Mouse (Mus musculus) adrenal gland (tissue): ENCODE results near the gene Slc12a8.
"Not testable (repeated sequence)": the region's sequence is repeated elsewhere in the genome, so short reads cannot be mapped to it uniquely, and the experiment has no call there.

ENCODE experiments used
- intact Hi-C: fragments of 180-260 bp; cut with DNase I; formaldehyde crosslinking; loops from one replicate; pipeline ENCODE4 v1.15.1; 2025
- long read RNA-seq, 2 experiments: library from polyadenylated mRNA; unstranded; transcript quantifications; one replicate each; pipeline ENCODE4 v2.0.0; 2020; ENCODE audit warnings: borderline replicate concordance in 1 of 2; ENCODE audit not compliant: insufficient replicate concordance in 1 of 2

The Slc12a8 gene
- long read RNA-seq, experiment 1: 0 reads
- long read RNA-seq, experiment 2: 0 reads

DNA sequence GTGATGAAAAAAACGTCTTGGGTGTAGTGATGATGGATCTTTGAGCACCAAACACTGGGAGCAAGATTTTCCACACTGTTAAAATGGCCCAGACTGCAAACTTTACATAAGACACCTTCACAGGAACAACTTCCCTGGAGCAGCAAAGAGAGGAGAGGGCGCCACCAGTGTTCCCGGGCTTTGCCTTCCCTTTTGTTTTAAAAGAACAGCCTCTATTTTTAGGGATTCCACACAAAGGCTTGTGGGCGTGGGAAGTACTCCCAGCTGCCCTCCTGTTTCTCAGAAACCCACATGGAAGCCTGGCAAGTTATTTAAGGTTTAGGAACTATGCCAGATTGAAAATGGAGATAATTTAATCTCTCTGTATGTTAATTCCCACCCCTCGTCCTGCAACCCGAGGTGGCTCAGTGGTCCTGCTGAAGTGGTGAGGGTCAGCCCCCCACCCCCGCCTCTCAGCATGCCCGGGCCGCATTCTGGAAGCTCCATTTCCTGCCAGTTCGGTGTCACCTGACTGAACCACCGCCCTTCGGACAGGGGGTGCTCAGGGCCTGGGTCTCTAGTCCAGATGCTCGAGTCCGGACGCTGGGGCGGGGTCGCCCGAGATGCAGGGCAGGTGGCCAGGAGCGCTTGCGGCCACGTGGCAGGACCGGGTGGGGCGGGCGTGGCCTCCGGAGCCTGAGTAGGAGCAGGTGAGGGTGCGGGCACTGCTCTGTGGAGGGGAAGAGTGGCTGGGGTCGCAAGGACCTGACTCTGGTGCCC, at the start of gene Slc12a8:
Gene Slc12a8, plus strand, starts transcription at position 522 of the 759 bp plus-strand sequence.
- intact Hi-C loops: no loop called here

DNA sequence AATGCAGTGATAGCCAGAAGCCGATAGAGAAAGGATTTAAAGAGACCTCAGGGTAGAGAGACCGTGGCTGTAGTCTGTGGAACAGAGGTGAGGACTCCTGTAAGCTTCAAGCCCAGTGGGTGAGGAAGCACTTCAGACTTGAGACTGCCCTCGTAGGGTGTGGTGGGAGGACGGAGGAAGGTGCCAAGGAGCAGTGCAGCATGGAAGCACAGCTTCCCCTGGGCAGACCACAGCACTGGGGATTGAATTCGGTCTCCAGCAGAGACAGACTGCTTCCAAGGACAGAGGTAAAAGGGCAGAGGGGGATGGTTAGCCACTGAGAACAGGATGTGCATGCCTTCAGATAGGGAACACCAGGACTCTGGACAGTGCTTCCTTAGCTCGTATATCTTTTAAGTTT, 49.7 kb upstream of the Slc12a8 start:
- intact Hi-C loops: no loop called here

DNA sequence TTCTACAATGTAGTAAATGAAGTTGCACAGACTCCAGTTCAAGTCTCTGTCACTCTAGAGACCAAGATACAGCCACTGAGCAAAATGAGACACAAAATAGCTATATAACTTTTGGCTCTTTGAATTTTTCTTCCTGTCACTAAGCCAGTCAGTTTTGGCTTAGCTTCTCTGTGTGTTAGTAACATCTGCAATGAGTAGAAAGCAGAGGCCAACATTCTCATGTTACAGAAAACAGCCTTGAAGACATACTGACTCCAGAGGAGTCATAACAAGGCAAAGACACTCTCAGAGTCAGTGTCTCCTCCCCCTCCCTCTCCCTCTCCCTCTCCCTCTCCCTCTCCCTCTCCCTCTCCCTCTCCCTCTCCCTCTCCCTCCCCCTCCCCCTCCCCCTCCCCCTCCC, 47.2 kb upstream of the Slc12a8 start:
- intact Hi-C loops: no loop called here

DNA sequence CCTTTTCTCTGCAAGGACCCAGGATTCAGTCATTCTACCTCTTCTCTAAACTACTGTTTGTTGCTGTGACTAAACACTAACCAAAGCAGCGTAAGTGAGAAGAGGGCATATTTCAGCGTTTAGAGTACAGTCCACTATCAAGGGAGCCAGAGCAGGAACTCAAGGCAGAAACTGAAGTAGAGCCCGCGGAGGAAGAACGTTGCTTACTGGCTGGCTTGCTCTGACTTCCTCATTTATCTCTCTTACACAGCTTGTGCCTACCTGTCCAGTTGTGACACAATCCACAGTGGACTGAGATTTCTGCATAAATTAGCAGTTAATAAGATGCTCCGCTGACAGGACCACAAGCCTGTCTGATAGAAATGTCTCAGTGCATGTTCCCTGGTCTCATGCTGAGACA, 42.7 kb upstream of the Slc12a8 start:
- intact Hi-C loops: no loop called here

DNA sequence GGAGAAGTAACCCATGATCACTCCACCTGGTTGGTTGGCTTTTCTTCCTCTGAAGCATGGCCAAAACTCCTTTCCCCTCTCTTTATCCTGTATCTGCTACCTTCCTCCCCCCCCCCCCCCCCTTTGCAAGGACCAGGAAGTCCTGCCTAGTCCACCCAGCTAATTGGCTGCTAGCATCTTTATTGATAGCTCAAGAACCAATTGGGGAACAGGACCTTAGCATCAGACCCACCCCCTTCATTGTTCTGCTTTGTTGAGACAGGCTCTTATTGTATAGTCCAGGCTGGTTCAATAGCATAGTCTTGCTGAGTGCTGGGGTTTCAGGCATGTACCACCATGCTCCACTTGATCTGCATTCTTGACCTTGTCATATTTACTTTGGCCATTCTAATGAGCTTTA, 37.2 kb upstream of the Slc12a8 start:
- intact Hi-C loops: no loop called here

DNA sequence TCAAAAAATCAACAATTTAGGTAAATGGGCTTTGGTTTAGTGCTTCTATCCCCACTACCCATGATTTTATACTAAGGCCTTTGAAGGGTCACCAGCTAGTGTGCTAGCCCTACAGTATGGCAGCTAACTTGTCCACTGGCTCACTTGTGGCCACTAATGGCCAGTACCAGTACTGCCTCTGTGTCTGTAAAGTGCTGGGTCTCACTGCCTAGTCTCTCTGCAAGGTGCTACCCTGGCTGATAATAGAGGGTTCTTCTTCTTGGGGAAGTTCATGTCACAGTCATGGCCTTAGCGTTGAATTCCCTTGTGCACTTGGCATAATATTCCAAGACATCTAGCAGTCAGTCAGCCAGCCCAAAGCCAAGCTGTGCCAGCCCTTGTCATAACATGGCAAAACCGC, 36.0 kb upstream of the Slc12a8 start:
- intact Hi-C loops: no loop called here

DNA sequence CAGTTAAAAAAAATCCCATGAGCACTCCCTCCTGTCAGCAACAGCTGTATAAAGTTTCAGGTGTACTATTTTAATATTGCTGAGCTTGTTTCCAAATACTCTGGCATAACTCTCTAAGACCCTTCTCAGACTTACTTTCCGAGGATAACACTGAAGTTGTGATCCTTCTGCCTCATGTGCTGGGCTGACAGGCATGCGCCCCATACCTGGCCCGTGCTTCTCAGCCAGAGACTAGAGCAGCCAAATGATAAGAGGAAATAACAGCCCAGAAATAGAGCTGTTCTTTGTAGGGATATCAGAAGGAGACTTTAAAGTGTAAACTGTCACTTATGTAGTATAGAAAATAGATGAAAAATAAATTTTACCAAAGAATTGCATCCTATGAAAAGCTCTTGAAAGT, 34.8 kb upstream of the Slc12a8 start:
- intact Hi-C loops: no loop called here

DNA sequence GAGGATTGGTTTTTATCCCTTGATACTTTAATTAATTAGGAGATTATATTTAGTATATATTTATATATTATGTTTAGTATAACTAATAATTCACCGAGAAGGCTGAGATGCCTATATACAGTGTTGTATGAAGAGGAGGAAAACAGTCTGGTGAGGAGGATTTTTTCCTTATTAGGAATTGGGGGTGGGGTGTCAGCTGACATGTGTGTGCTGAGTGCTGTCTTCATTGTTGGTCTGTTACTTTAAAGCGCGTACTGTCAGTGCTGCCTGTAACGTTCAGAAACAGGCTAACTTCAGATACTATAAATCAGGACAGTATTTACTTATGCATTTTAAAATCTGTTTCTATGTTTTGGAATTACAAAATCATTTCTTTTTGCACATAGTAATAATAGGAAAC, 29.4 kb upstream of the Slc12a8 start:
- intact Hi-C loops: no loop called here

DNA sequence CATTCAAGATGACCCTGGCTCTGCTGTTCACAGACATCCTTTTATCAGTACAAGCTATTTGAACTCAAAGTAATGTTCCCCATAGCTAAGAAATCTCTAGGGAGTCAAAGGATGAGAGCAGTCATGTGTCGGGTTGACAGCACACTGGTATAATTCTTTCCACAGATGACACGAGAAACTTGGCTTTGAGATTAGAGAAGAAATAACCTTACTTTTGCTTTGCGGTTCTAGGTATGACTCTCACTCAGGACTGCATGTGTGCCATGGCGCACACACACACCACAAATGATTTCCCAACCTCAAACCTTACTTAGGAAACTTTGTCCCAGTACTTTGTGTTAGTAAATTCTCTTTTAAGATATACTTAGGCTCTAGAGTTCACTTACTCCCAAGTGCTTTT, 22.8 kb upstream of the Slc12a8 start:
- intact Hi-C loops: no loop called here

DNA sequence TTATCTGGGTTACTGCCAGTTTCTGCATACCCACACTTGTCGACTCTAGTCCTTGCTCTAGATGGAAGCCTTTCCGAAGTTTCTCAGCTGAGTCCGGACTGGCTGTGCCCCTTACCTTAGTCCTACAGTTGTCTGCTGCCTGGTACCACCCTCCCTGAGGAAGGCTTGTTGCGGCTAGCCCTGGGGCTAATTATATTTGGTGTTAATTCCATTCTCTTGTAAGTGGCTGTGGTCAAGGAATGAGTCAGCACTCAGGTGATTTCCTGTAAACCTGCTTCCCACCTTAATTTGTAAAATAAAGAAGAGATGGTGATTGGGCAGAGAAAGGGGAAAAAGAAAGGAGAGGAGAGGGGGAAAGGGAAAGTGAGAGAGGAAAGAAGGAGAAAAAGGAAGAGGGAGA, 9.0 kb upstream of the Slc12a8 start:
- intact Hi-C loops: no loop called here

DNA sequence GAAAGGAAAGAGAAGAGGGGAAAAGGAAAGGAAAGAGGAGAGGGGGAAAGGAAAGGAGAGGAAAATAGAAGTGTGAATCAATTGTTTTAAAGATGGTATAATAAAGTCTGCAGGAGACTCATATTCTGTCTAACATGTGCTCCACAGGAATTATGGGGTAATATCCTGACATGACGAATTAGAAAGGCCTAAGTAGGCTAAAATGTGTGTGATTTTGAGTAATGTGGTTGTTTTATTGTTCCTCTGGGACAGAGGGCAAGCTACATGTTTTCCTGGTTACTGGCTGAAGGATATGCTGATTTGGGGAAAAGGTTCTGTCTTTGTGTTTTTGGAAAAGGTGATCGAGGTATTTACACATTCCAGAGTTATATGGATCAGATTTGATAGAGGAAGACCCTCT, 7.9 kb upstream of the Slc12a8 start:
- intact Hi-C loops: not testable (repeated sequence)

DNA sequence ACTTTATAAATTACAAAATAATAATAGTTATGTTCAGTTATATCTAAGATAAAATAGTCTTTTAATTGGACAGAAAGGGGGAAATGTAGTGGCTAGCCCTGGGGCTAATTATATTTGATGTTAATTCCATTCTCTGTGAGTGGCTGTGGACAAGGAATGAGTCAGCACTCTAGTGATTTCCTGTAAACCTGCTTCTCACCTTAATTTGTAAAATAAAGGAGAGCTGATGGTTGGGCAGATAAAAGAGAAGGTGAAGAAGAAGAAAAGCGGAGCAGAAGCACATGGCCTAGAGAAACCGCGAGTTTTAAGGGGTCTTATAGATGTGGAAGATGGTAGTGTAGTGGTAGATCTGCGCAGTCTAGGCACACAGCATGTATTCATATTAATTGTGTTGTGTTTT, 6.3 kb upstream of the Slc12a8 start:
- intact Hi-C loops: not testable (repeated sequence)

DNA sequence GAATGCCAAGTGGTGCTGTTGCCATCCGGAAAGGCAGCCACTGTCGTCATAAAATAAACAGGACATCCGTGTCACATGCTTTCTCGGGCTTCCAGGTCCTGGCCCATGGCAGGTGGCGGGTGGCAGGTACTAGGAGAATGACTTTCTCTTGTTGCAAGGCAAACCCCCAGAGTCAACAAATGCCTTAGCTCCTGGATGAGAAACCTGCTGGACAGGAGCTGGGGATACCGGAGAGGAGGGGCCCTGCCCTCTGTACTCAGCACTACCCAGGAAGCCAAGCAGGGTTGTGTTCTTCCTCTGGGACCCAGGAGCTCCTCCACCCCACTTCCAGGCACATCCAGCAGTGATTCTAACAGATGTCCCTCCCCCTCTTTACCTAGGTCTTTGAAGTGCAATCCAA, 4.6 kb upstream of the Slc12a8 start:
- intact Hi-C loops: no loop called here

DNA sequence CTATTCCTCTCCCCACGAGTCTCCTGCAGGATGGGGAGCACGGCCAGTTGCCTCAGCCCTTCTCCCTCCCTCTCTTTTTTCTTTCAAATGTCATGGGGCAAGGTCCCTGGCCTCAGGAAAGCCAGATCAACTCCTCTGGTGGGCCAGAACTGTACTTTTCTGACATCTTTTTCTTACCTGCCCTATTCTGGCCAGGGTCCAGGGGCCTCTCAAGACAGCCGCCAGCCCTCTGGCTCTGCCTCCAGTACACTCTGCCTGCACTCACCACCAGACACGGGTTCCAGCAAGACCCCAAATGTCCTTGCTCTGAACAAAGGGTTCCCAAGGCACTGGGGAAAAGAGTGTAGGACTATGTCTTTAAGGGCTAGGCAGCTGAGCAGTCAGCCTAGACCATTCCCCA, 499 bp downstream of the Slc12a8 start:
- intact Hi-C loops: no loop called here

DNA sequence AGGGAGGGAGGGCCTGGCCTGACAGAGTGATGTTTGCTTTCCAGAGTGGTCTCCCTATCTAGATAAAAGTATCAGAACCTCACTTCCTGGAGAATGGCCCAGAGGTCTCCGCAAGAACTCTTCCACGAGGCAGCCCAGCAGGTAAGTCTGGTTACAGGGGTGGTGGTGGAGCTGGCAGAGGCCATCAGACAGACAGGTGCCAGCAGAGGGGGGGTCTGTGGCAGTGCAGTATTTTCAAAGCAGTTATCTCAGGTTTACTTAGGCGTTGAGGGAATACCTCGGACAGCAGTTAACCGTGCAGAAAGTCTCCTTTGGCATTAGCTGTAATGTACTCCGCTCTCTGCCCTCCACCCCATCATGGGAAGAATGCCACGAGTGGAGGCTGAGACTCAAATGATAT, 1.1 kb downstream of the Slc12a8 start:
- intact Hi-C loops: no loop called here

DNA sequence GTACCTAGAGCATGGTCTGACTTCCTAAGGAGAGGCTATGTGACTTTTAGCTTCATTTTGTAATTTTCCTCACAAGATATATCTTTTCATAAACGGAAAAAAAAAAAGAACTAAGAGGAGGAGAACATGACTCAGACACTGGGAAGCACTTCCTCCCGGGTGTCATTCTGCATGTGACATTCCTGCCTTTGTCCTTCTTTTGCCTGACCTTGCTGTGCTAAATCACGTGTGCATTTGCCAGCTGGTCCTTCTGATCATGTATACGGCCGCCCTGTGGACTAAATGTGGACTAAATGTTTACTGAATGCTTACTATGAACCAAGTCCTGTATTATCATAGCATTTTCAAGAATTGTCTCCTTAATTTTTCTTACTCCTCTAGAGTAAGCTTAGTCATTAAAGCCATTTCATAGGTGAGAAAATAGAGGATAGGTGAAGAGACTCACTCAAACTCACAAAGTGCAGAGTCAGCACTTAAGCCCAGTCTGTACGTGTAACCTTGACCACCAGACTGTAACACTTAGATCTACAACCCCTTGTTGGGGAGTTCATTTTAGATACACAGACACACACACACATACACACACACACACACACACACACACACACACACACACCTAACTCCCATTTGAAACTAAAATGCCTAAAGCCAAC, 2.9 kb downstream of the Slc12a8 start:
- intact Hi-C loops: no loop called here

DNA sequence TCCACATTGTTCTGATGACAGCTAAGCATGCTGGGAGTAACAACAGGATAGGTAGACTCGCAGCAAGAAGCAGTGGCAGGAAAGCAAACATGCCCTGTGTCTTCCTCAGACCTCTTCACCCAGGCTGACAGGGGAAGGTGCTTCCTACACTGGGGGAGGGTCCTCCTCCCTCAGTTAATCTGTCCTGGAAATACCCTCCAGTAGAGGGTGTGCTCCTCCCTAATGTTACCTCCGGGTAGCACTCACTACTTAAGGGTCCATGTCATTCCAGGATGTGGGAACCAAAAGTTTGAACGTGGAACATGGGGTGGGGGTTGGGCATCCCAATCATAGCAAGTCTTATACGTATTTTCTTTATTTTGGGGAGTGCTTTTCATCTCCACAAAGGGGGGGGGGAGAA, 5.4 kb downstream of the Slc12a8 start:
- intact Hi-C loops: no loop called here

DNA sequence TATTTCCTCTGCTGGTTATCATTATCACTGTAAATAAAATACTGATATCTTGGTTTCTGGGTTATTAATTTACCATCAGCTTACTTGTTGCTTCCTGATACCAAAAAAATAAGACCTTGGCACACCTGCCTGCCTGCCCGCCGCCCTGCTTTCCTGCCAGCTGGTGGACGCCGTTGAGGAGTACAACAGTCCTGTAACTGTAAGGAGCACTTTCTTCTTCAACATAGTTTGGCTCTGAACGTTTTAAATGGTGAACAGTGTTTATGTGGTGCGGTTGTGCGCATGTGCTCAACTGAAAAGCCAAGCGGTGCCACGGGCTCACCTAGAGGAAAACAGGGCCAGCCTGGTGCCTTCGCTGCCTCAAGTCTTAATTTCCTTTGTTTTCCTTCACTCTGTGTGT, 6.4 kb downstream of the Slc12a8 start:
- intact Hi-C loops: no loop called here

DNA sequence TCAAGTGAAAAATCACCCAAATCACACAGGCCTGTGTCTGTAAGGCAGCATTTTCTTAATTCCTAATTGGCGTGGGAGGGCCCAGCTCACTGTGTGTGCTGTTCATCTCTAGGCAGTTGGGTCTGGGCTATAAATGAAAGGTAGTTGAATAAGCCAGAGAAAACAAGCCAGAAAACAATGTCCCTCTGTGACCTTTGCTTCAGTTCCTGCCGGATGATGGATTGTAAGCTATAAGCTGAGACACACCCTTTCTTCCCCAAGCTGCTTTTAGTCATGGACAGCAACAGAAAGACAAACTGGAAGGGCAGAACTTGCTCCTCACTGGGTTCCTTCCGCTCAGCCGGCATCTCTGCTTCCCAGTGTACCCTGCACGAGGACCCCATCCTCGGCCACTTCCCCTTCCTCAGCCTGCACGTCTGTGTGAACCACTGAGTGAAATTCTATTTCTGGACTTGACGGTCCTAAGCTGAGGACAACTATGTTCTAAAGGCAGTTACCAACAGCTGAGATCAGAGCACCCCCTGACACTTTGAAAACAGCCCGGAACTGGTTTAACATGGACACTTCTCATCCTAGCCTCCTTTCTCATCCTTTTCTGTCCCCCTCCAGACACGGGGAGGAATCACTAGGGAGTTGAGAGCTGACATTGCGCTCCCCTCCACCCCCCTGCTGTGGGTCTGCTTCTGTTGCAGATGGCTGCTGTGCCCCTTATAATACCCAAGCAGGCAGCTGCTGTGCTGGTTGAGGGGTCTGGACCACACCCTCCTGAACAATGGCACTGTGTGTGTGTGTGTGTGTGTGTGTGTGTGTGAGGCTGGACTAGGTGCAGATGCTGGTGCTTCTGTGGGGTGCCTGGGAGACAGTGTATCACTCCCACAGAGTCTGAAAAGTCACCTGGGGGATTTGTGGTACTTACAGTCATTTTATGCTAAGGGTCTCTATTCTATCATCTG, 12.7 kb downstream of the Slc12a8 start:
- intact Hi-C loops: no loop called here

DNA sequence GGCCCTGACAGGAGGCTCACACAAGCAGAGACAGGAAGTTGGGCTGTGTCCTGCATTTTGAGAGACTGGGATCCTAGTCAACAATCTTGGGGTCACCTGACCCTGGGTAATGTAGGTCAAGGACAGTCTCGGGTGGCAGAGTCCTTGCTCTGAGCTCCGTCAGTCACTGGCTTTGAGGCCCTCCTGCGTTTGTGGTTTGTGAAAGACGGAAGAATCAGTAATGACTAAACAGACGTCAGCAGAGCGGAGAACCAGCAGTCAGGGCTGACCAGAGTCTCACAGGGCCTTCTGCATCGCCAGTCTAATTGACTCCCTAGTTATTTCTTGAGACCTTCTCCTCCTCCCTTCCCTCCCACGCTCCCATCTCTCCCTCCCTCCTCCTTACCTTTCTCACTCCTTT, 14.1 kb downstream of the Slc12a8 start:
- intact Hi-C loops: no loop called here

DNA sequence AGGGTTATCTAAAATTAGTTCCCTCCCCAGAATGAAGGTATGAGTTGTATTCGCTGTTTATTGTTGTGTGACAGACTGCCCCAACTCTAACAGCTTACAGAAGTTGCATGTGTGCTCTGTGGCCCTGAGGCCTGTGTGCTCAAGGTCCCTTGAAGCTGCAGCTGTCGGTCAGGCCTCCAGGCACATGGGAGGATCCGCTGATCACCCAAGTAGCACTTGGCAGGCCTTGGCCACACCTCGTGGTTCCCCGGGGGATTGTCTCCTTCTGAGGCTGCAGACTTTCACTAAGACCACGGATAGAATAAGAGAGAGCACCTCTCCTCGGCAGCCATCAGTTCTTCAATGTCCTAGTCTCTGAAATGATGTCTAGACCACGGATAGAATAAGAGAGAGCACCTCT, 19.3 kb downstream of the Slc12a8 start:
- intact Hi-C loops: no loop called here
